In genomic region chr5:27060114-27060513, GRCm38 (mm10) we compare ENCODE assay signal across 21 mouse cellular contexts.
DNase-seq lines count a peak whose midpoint lies in the region; ATAC-seq and TF ChIP-seq lines count a peak whose summit lies in the region.
"Had no signal": no experiment of that assay in that cellular context is flagged by ENCODE, and none has a peak within 500 bp of the region (broad histone marks: within the 10 kb centered on the region; RNA-seq: fewer than 3 reads in every experiment).

No protein-coding gene starts in this region.

- H3K27me3 ChIP-seq in hindbrain, embryonic 16.5 days (replicated peaks; ENCODE audit: control insufficient read depth, insufficient read depth, low read length), result no peaks in the 10 kb centered on the region
- no peaks in the 10 kb centered on the region for H3K27me3 ChIP-seq in hindbrain, postnatal 0 days (ENCODE audit: insufficient read depth, low read length)
- H3K27me3 ChIP-seq in midbrain, embryonic 14.5 days (ENCODE audit: control insufficient read depth, insufficient read depth, low read length), result no peaks in the 10 kb centered on the region
- H3K27me3 ChIP-seq: CH12.LX; embryonic facial prominence, embryonic 13.5 days; forebrain, embryonic 12.5 days; heart, embryonic 13.5 days; intestine, embryonic 15.5 days; Patski had no signal

- H3K36me3 ChIP-seq in hindbrain, embryonic 16.5 days (ENCODE audit: control insufficient read depth, insufficient read depth, low read length), result no peaks in the 10 kb centered on the region
- H3K36me3 ChIP-seq in hindbrain, postnatal 0 days (ENCODE audit: insufficient read depth, low read length), result no peaks in the 10 kb centered on the region
- H3K36me3 ChIP-seq in midbrain, embryonic 14.5 days (ENCODE audit: control insufficient read depth, insufficient read depth, low read length), result no peaks in the 10 kb centered on the region
- H3K36me3 ChIP-seq: embryonic facial prominence, embryonic 13.5 days; forebrain, embryonic 12.5 days; heart, embryonic 13.5 days; intestine, embryonic 15.5 days had no signal

- TF ChIP-seq POLR2A in olfactory bulb, adult 2 months (IDR thresholded peaks at IDR 0.05; ENCODE audit: insufficient read depth, low read depth, low read length), result no peak

- peak; percentile 36 for DNase-seq in heart, adult 11 months
- DNase-seq in heart, postnatal 10 days, result no peak
- no peak for DNase-seq in hindbrain, postnatal 0 days (ENCODE audit: low spot score)
- DNase-seq in midbrain, embryonic 14.5 days, result peak; percentile 46
- DNase-seq: adrenal gland, postnatal 14 days; cerebellum, adult 18-20 months; cerebellum, adult 9-11 months; cerebellum, postnatal 36 days; gastrocnemius, postnatal 10 days; heart, adult 2 months; heart, postnatal 4 days had no signal

- 59% methylated on average over 4 of the region's 4 CpGs for WGBS in hindbrain, embryonic 16.5 days
- WGBS in hindbrain, postnatal 0 days, result 53% methylated on average over 4 of the region's 4 CpGs
- WGBS in midbrain, embryonic 14.5 days, result 65% methylated on average over 4 of the region's 4 CpGs
- 71% methylated on average over 4 of the region's 4 CpGs for WGBS in olfactory bulb, adult 2 months

- no peaks in the 10 kb centered on the region for H3K4me1 ChIP-seq in hindbrain, embryonic 16.5 days (ENCODE audit: control insufficient read depth, insufficient read depth, low read depth, low read length)
- no peaks in the 10 kb centered on the region; the same call in 1 of the 2 replicates for H3K4me1 ChIP-seq in hindbrain, postnatal 0 days (ENCODE audit: insufficient read depth, low read length)
- H3K4me1 ChIP-seq in midbrain, embryonic 14.5 days (ENCODE audit: control insufficient read depth, insufficient read depth, low read length), result peaks cover 11% of the 10 kb centered on the region; the same call in 1 of the 2 replicates
- H3K4me1 ChIP-seq in olfactory bulb, adult 2 months (ENCODE audit: control insufficient read depth, insufficient read depth, low read length), result peaks cover 18% of the 10 kb centered on the region
- H3K4me1 ChIP-seq: embryonic facial prominence, embryonic 13.5 days; heart, embryonic 13.5 days; intestine, embryonic 15.5 days had no signal

- no peak overlapping the region for H3K4me2 ChIP-seq in hindbrain, embryonic 16.5 days (ENCODE audit: low read length)
- no peak overlapping the region for H3K4me2 ChIP-seq in hindbrain, postnatal 0 days (ENCODE audit: low read depth, low read length)
- H3K4me2 ChIP-seq in midbrain, embryonic 14.5 days (ENCODE audit: low read length), result no peak overlapping the region
- H3K4me2 ChIP-seq: embryonic facial prominence, embryonic 13.5 days; forebrain, embryonic 12.5 days; heart, embryonic 13.5 days; intestine, embryonic 15.5 days had no signal

- H3K9ac ChIP-seq in hindbrain, embryonic 16.5 days (ENCODE audit: low read depth, low read length), result no peak overlapping the region
- H3K9ac ChIP-seq in hindbrain, postnatal 0 days (replicated peaks; ENCODE audit: low read length), result no peak overlapping the region
- no peak overlapping the region for H3K9ac ChIP-seq in midbrain, embryonic 14.5 days (replicated peaks; ENCODE audit: low read length)
- H3K9ac ChIP-seq: embryonic facial prominence, embryonic 13.5 days; forebrain, embryonic 12.5 days; heart, embryonic 13.5 days; intestine, embryonic 15.5 days had no signal

- no peak overlapping the region for H3K27ac ChIP-seq in hindbrain, embryonic 16.5 days (ENCODE audit: low read depth, low read length)
- no peak overlapping the region for H3K27ac ChIP-seq in hindbrain, postnatal 0 days
- H3K27ac ChIP-seq in midbrain, embryonic 14.5 days (replicated peaks; ENCODE audit: low read depth, low read length), result peak overlapping the region; percentile 41; the same call in 1 of the 2 replicates
- H3K27ac ChIP-seq in olfactory bulb, adult 2 months (ENCODE audit: insufficient read depth, low read depth, low read length), result peak overlapping the region; percentile 21; the same call in 1 of the 2 replicates
- H3K27ac ChIP-seq: embryonic facial prominence, embryonic 13.5 days; forebrain, embryonic 12.5 days; heart, adult 2 months; heart, embryonic 13.5 days; intestine, embryonic 15.5 days had no signal

- no peak for TF ChIP-seq CTCF in hindbrain, postnatal 0 days (IDR thresholded peaks at IDR 0.05; ENCODE audit: low read depth)
- no peak for TF ChIP-seq CTCF in olfactory bulb, adult 2 months (IDR thresholded peaks at IDR 0.05; ENCODE audit: insufficient read depth, low read depth, low read length)

- H3K4me3 ChIP-seq in hindbrain, embryonic 16.5 days (ENCODE audit: low read length), result no peak overlapping the region
- no peak overlapping the region for H3K4me3 ChIP-seq in hindbrain, postnatal 0 days (ENCODE audit: low read length)
- no peak overlapping the region for H3K4me3 ChIP-seq in midbrain, embryonic 14.5 days (replicated peaks; ENCODE audit: low read depth, low read length)
- no peak overlapping the region for H3K4me3 ChIP-seq in olfactory bulb, adult 2 months (ENCODE audit: insufficient read depth, low read depth, low read length)
- H3K4me3 ChIP-seq: embryonic facial prominence, embryonic 13.5 days; forebrain, embryonic 12.5 days; heart, adult 2 months; heart, embryonic 13.5 days; intestine, embryonic 15.5 days had no signal

- no peaks in the 10 kb centered on the region for H3K9me3 ChIP-seq in hindbrain, embryonic 16.5 days (ENCODE audit: control insufficient read depth, low read length)
- H3K9me3 ChIP-seq in hindbrain, postnatal 0 days (ENCODE audit: low read length), result no peaks in the 10 kb centered on the region
- no peaks in the 10 kb centered on the region for H3K9me3 ChIP-seq in midbrain, embryonic 14.5 days (ENCODE audit: control insufficient read depth, low read length)
- H3K9me3 ChIP-seq: embryonic facial prominence, embryonic 13.5 days; forebrain, embryonic 12.5 days; heart, embryonic 13.5 days; intestine, embryonic 15.5 days had no signal

- peak; percentile 57; the same call in 1 of the 2 replicates for ATAC-seq in hindbrain, embryonic 16.5 days
- no peak for ATAC-seq in hindbrain, postnatal 0 days
- ATAC-seq in midbrain, embryonic 14.5 days (ENCODE audit: low FRiP score, low TSS enrichment), result no peak
- ATAC-seq in megakaryocyte, adult 5-6 weeks (ENCODE audit: poor library complexity, severe bottlenecking), result no peak
- ATAC-seq: activated CD4-positive, CD25-positive, alpha-beta regulatory T cell, adult 4 months; intestine, embryonic 15.5 days; Patski had no signal

- intact Hi-C loops in heart, postnatal 10 days (cut with DNase I), result no loop called here

Comparison
In these comparisons a context has a peak if more than half of its experiments do, and no peak if none do; other contexts are left out.
1. DNase-seq: peak in heart, adult 11 months (single experiment) and midbrain, embryonic 14.5 days (single experiment); none in heart, postnatal 10 days (0 of 2) and hindbrain, postnatal 0 days (single experiment).
2. H3K27ac ChIP-seq: peak in midbrain, embryonic 14.5 days (single experiment) and olfactory bulb, adult 2 months (single experiment); none in hindbrain, embryonic 16.5 days (single experiment) and hindbrain, postnatal 0 days (single experiment).